Mouse (Mus musculus) layer of hippocampus, postnatal 25 days (tissue): ENCODE measurements around the gene Gnl3. TPM values are rescaled to one million over a fixed set of nuclear protein-coding genes. Genes with fewer than 3 reads are reported as not detected.

ENCODE experiments used
- total RNA-seq, 2 experiments: library from RNA; stranded (reverse); gene quantifications; 2 replicates each; pipeline ENCODE4 v1.2.3; 2021

Gnl3 gene
- total RNA-seq, 2 experiments from 2014 or later = 36.0 to 57.6 TPM

Other genes starting within 250 kb of the Gnl3 start
- gene Tmem110, start 193.6 kb downstream of the Gnl3 start, total RNA-seq = 10 to 100 TPM; 19.2 to 24.6 TPM
- 1 to 10 TPM; 1.3 TPM for gene Mustn1, start 140.0 kb downstream of the Gnl3 start, total RNA-seq
- gene Itih4, start 132.7 kb downstream of the Gnl3 start, total RNA-seq = not detected
- gene Itih3, start 95.4 kb downstream of the Gnl3 start, total RNA-seq = 10 to 100 TPM; 25.4 to 25.7 TPM
- not detected for gene Itih1, start 75.9 kb downstream of the Gnl3 start, total RNA-seq
- 10 to 100 TPM; 16.9 to 17.0 TPM for gene Nek4, start 67.8 kb downstream of the Gnl3 start, total RNA-seq
- 10 to 100 TPM; 35.7 to 49.0 TPM for gene Glt8d1, start 17.8 kb downstream of the Gnl3 start, total RNA-seq
- 100 to 1,000 TPM; 171 to 189 TPM for gene Spcs1, start 17.5 kb downstream of the Gnl3 start, total RNA-seq
- 10 to 100 TPM; 55.3 to 59.0 TPM for gene Pbrm1, start within 50 bp of the Gnl3 start, total RNA-seq
- gene Smim4, start 109.8 kb upstream of the Gnl3 start, total RNA-seq = 10 to 100 TPM; 28.6 to 29.6 TPM
- gene Nt5dc2, start 111.9 kb upstream of the Gnl3 start, total RNA-seq = 10 to 100 TPM; 12.8 to 17.9 TPM
- 10 to 100 TPM; 13.9 to 17.5 TPM for gene Stab1, start 149.5 kb upstream of the Gnl3 start, total RNA-seq
- 1 to 10 TPM; 2.2 to 3.1 TPM for gene Tnnc1, start 189.2 kb upstream of the Gnl3 start, total RNA-seq
- gene Nisch, start 197.8 kb upstream of the Gnl3 start, total RNA-seq = 100 to 1,000 TPM; 431 to 467 TPM
- gene Sema3g, start 198.7 kb upstream of the Gnl3 start, total RNA-seq = 1 to 10 TPM; 4.4 to 5.0 TPM
- gene Phf7, start 232.2 kb upstream of the Gnl3 start, total RNA-seq = 1 to 10 TPM; 3.6 to 4.1 TPM
- 100 to 1,000 TPM; 127 to 131 TPM for gene Bap1, start 232.3 kb upstream of the Gnl3 start, total RNA-seq